Mouse (Mus musculus) monocyte, adult 5-6 weeks (primary cell): ENCODE data around the gene Pou2f2. TPM values are rescaled to one million over a fixed set of nuclear protein-coding genes. Genes with fewer than 3 reads are reported as not detected.
"Not testable (repeated sequence)": the region's sequence is repeated elsewhere in the genome, so short reads cannot be mapped to it uniquely, and the experiment has no call there.

Experiments
- ATAC-seq: fragments of 153-309, 156-312 bp; replicated peaks from 2 replicates; pipeline ENCODE4 v1.8.0; 2017; ENCODE audit warnings: mild to moderate bottlenecking; ENCODE audit not compliant: low TSS enrichment, insufficient number of reproducible peaks, severe bottlenecking, poor library complexity, low FRiP score
- total RNA-seq: library from RNA; stranded (forward); fragments of 200-1000, 200-491, 200-594 nt; gene quantifications from 3 replicates; pipeline ENCODE4 v1.2.3, GENCODE M21; 2017

The Pou2f2 gene
- total RNA-seq, 1 experiment from 2014 or later = 38.0 TPM

GRCm38 (mm10) chr7:25047363-25047762 lies 132.2 kb downstream of the Pou2f2 start:
- no peak for ATAC-seq

- not testable (repeated sequence) for ATAC-seq
Measured at GRCm38 (mm10) chr7:25044599-25044998, 134.9 kb downstream of the Pou2f2 start.

GRCm38 (mm10) chr7:25041921-25042320 lies 137.6 kb downstream of the Pou2f2 start:
- ATAC-seq = no peak

Other genes starting within 250 kb of the Pou2f2 start
- not detected in 3 replicates for gene Gm4881, start 235.2 kb downstream of the Pou2f2 start, total RNA-seq
- gene Rabac1, start 207.0 kb downstream of the Pou2f2 start, total RNA-seq = 82.7 to 149 TPM (median 92.1 TPM) in 3 replicates
- 54.0 to 91.3 TPM (median 63.7 TPM) in 3 replicates for gene Atp1a3, start 173.8 kb downstream of the Pou2f2 start, total RNA-seq
- gene Grik5, start 107.4 kb downstream of the Pou2f2 start, total RNA-seq = 0.48 to 2.9 TPM in 2 of 3 replicates, not detected in the other
- gene Zfp574, start 107.2 kb downstream of the Pou2f2 start, total RNA-seq = 1.5 to 4.7 TPM (median 3.4 TPM) in 3 replicates
- 75.0 to 94.7 TPM (median 76.7 TPM) in 3 replicates for gene Dedd2, start 40.9 kb upstream of the Pou2f2 start, total RNA-seq
- gene Zfp526, start 41.7 kb upstream of the Pou2f2 start, total RNA-seq = 2.4 to 9.8 TPM (median 2.6 TPM) in 3 replicates
- gene Gsk3a, start 58.1 kb upstream of the Pou2f2 start, total RNA-seq = 42.8 to 71.0 TPM (median 43.0 TPM) in 3 replicates
- 3.7 to 8.1 TPM (median 7.3 TPM) in 3 replicates for gene Erf, start 71.0 kb upstream of the Pou2f2 start, total RNA-seq
- 55.5 to 68.5 TPM (median 65.9 TPM) in 3 replicates for gene Cic, start 88.0 kb upstream of the Pou2f2 start, total RNA-seq
- 8.0 to 20.6 TPM (median 20.3 TPM) in 3 replicates for gene Pafah1b3, start 118.3 kb upstream of the Pou2f2 start, total RNA-seq
- not detected in 3 replicates for gene Prr19, start 121.7 kb upstream of the Pou2f2 start, total RNA-seq
- not detected in 3 replicates for gene Tmem145, start 126.4 kb upstream of the Pou2f2 start, total RNA-seq
- gene Megf8, start 137.4 kb upstream of the Pou2f2 start, total RNA-seq = 0.64 to 1.8 TPM (median 0.86 TPM) in 3 replicates
- gene Cnfn, start 190.0 kb upstream of the Pou2f2 start, total RNA-seq = not detected in 3 replicates
- gene Lipe, start 219.0 kb upstream of the Pou2f2 start, total RNA-seq = 19.5 to 19.9 TPM (median 19.7 TPM) in 3 replicates
- gene Cxcl17, start 233.2 kb upstream of the Pou2f2 start, total RNA-seq = not detected in 3 replicates